Mouse (Mus musculus) liver, embryonic 11.5 days (tissue): ENCODE data around the gene Mtfr1l. TPM values are rescaled to one million over a fixed set of nuclear protein-coding genes. Genes with fewer than 3 reads are reported as not detected.

Experiments used
- ATAC-seq: fragments of 200-750 bp; cut with Nextera tagmentation; replicated peaks from 2 replicates; pipeline ENCODE4 v1.8.0; 2017; ENCODE audit warnings: moderate number of reproducible peaks, mild to moderate bottlenecking, moderate TSS enrichment, moderate library complexity; ENCODE audit not compliant: low FRiP score
- DNase-seq: peaks from one replicate; pipeline ENCODE4 v3.0.0-alpha.2; 2017; ENCODE audit warnings: low spot score
- H3K27ac ChIP-seq: fragments of 300-500 bp; sonication (generic); 2 replicates; pipeline ENCODE4 v1.5.1; 2014; ENCODE audit warnings: mild to moderate bottlenecking, low read depth, low read length, control low read depth
- H3K27me3 ChIP-seq: fragments of 300-500 bp; sonication (generic); replicated peaks from 2 replicates; pipeline ENCODE4 v1.6.1; 2014; ENCODE audit warnings: low read length, mixed read lengths; ENCODE audit not compliant: control insufficient read depth, insufficient read depth
- H3K36me3 ChIP-seq: fragments of 300-500 bp; sonication (generic); 2 replicates; pipeline ENCODE4 v1.6.1; 2014; ENCODE audit warnings: mild to moderate bottlenecking, low read length, moderate library complexity, mixed read lengths; ENCODE audit not compliant: control insufficient read depth, insufficient read depth
- H3K4me1 ChIP-seq: fragments of 300-500 bp; sonication (generic); replicated peaks from 2 replicates; pipeline ENCODE4 v1.6.1; 2014; ENCODE audit warnings: low read length, mixed read lengths; ENCODE audit not compliant: control insufficient read depth, insufficient read depth
- H3K4me2 ChIP-seq: fragments of 300-500 bp; sonication (generic); 2 replicates; pipeline ENCODE4 v1.6.1; 2014; ENCODE audit warnings: mild to moderate bottlenecking, control low read depth, moderate library complexity
- H3K4me3 ChIP-seq: fragments of 300-500 bp; sonication (generic); 2 replicates; pipeline ENCODE4 v1.5.1; 2014; ENCODE audit warnings: low read depth, low read length, control low read depth
- H3K9ac ChIP-seq: fragments of 300-500 bp; sonication (generic); 2 replicates; pipeline ENCODE4 v1.6.1; 2014; ENCODE audit warnings: low read depth, low read length, control low read depth
- H3K9me3 ChIP-seq: fragments of 300-500 bp; sonication (generic); 2 replicates; pipeline ENCODE4 v1.6.1; 2016; ENCODE audit warnings: low read length, inconsistent platforms, mixed read lengths; ENCODE audit not compliant: control insufficient read depth
- whole genome bisulfite sequencing: fragments of 180-500 bp; shearing (Covaris S2); extraction: QIAGEN DNeasy Blood & Tissue Kit; methylation state at CpG from one replicate; pipeline ENCODE4 v1.1.7; 2014; 5-methylcytosine and 5-hydroxymethylcytosine counted together
- polyA plus RNA-seq: library from polyadenylated mRNA; unstranded; fragments of >200 nt; fragmentation: Nextera tagmentation; extraction: Ambion mirVana; gene quantifications from 2 replicates; pipeline ENCODE4 v1.2.1, GENCODE M21; 2014

Gene Mtfr1l
- polyA plus RNA-seq, 1 experiment from 2014 or later = 107 TPM

- no peak overlapping the region for H3K27ac ChIP-seq
- H3K4me1 ChIP-seq = peaks cover 16% of the 10 kb centered on the region
- no peaks in the 10 kb centered on the region for H3K27me3 ChIP-seq
- H3K9ac ChIP-seq = no peak overlapping the region
- whole genome bisulfite sequencing = 65% methylated on average over 11 of the region's 11 CpGs
- H3K36me3 ChIP-seq = 0 out of 2 replicates have a peak, but pooled peaks cover 2% of the 10 kb centered on the region
- ATAC-seq = no peak
- H3K9me3 ChIP-seq = no peaks in the 10 kb centered on the region
- no peak overlapping the region for H3K4me2 ChIP-seq
- no peak overlapping the region for H3K4me3 ChIP-seq
- DNase-seq = no peak
Observed at GRCm38 (mm10) chr4:134575486-134575885, 40.3 kb upstream of the Mtfr1l start.

GRCm38 (mm10) chr4:134572449-134573300 lies 37.5 kb upstream of the Mtfr1l start:
- Histone ChIP-seq H3K4me2 (no peak overlapping the region), H3K9ac (no peak overlapping the region), H3K27ac (no peak overlapping the region), H3K27me3 (no peaks in the 10 kb centered on the region), H3K4me1 (no peaks in the 10 kb centered on the region), H3K9me3 (no peaks in the 10 kb centered on the region), H3K4me3 (no peak overlapping the region), H3K36me3 (0 out of 2 replicates have a peak, but pooled peaks cover 2% of the 10 kb centered on the region)
- no peak for ATAC-seq
- no peak for DNase-seq
- 81% methylated on average over 24 of the region's 24 CpGs for WGBS

- 76% methylated on average over 14 of the region's 14 CpGs for WGBS
- no peaks in the 10 kb centered on the region for H3K4me1 ChIP-seq
- DNase-seq (no peak), ATAC-seq (no peak)
- no peak overlapping the region for H3K27ac ChIP-seq
- H3K27me3 ChIP-seq = no peaks in the 10 kb centered on the region
- no peak overlapping the region for H3K4me2 ChIP-seq
- no peaks in the 10 kb centered on the region for H3K9me3 ChIP-seq
- no peak overlapping the region for H3K4me3 ChIP-seq
- H3K36me3 ChIP-seq = peaks cover 4% of the 10 kb centered on the region; the same call in 1 of the 2 replicates
- H3K9ac ChIP-seq = no peak overlapping the region
Observed at GRCm38 (mm10) chr4:134570704-134571451, 35.7 kb upstream of the Mtfr1l start.

- Histone ChIP-seq H3K27ac (no peak overlapping the region), H3K36me3 (peaks cover 10% of the 10 kb centered on the region), H3K9me3 (no peaks in the 10 kb centered on the region), H3K9ac (no peak overlapping the region), H3K4me2 (no peak overlapping the region), H3K4me3 (no peak overlapping the region), H3K27me3 (no peaks in the 10 kb centered on the region), H3K4me1 (no peaks in the 10 kb centered on the region)
- DNase-seq (no peak), ATAC-seq (no peak)
- 69% methylated on average over 8 of the region's 8 CpGs for WGBS
Observed at GRCm38 (mm10) chr4:134569831-134570230, 34.6 kb upstream of the Mtfr1l start.

GRCm38 (mm10) chr4:134569205-134569604 lies 34.0 kb upstream of the Mtfr1l start:
- H3K4me3 ChIP-seq = no peak overlapping the region
- no peak overlapping the region for H3K27ac ChIP-seq
- H3K27me3 ChIP-seq = no peaks in the 10 kb centered on the region
- H3K4me2 ChIP-seq = no peak overlapping the region
- H3K36me3 ChIP-seq = peaks cover 11% of the 10 kb centered on the region
- H3K9me3 ChIP-seq = no peaks in the 10 kb centered on the region
- no peak for ATAC-seq
- DNase-seq = no peak
- peaks cover 2% of the 10 kb centered on the region; the same call in 1 of the 2 replicates for H3K4me1 ChIP-seq
- H3K9ac ChIP-seq = no peak overlapping the region
- 74% methylated on average over 6 of the region's 6 CpGs for WGBS

GRCm38 (mm10) chr4:134567377-134568226 lies 32.4 kb upstream of the Mtfr1l start:
- no peak overlapping the region for H3K27ac ChIP-seq
- no peak overlapping the region for H3K4me3 ChIP-seq
- no peaks in the 10 kb centered on the region for H3K9me3 ChIP-seq
- no peaks in the 10 kb centered on the region for H3K27me3 ChIP-seq
- WGBS = 55% methylated on average over 19 of the region's 19 CpGs
- no peak for ATAC-seq
- peaks cover 8% of the 10 kb centered on the region; the same call in 1 of the 2 replicates for H3K4me1 ChIP-seq
- H3K4me2 ChIP-seq = no peak overlapping the region
- no peak for DNase-seq
- peaks cover 13% of the 10 kb centered on the region for H3K36me3 ChIP-seq
- no peak overlapping the region for H3K9ac ChIP-seq

- 82% methylated on average over 6 of the region's 6 CpGs for WGBS
- Histone ChIP-seq H3K4me3 (no peak overlapping the region), H3K36me3 (peaks cover 13% of the 10 kb centered on the region), H3K4me1 (peaks cover 8% of the 10 kb centered on the region; the same call in 1 of the 2 replicates), H3K4me2 (no peak overlapping the region), H3K27ac (no peak overlapping the region), H3K27me3 (no peaks in the 10 kb centered on the region), H3K9ac (no peak overlapping the region), H3K9me3 (no peaks in the 10 kb centered on the region)
- no peak for DNase-seq
- no peak for ATAC-seq
Observed at GRCm38 (mm10) chr4:134564093-134564492, 28.9 kb upstream of the Mtfr1l start.

- Histone ChIP-seq H3K36me3 (peaks cover 13% of the 10 kb centered on the region), H3K4me2 (no peak overlapping the region), H3K27me3 (no peaks in the 10 kb centered on the region), H3K4me1 (peaks cover 8% of the 10 kb centered on the region; the same call in 1 of the 2 replicates), H3K9ac (no peak overlapping the region), H3K27ac (no peak overlapping the region), H3K4me3 (no peak overlapping the region), H3K9me3 (no peaks in the 10 kb centered on the region)
- DNase-seq = no peak
- 55% methylated on average over 16 of the region's 16 CpGs for WGBS
- peak; percentile 72 for ATAC-seq
Observed at GRCm38 (mm10) chr4:134563624-134564023, 28.4 kb upstream of the Mtfr1l start.
